Mouse (Mus musculus) heart, postnatal 0 days (tissue): ENCODE measurements around the gene Aftph. TPM values are rescaled to one million over a fixed set of nuclear protein-coding genes. Genes with fewer than 3 reads are reported as not detected.
"Not testable (repeated sequence)": the region's sequence is repeated elsewhere in the genome, so short reads cannot be mapped to it uniquely, and the experiment has no call there.

ENCODE experiments used
- ATAC-seq: fragments of 200-750 bp; cut with Nextera tagmentation; 2 replicates; pipeline ENCODE4 v1.8.0; 2017; ENCODE audit warnings: low read depth, moderate number of reproducible peaks, moderate library complexity; ENCODE audit not compliant: insufficient read depth
- DNase-seq: peaks from one replicate; pipeline ENCODE4 v3.0.0-alpha.2; 2016; ENCODE audit warnings: low spot score
- H3K27ac ChIP-seq: fragments of 300-500 bp; sonication (generic); 2 replicates; pipeline ENCODE4 v1.5.1; 2014; ENCODE audit warnings: low read depth, mild to moderate bottlenecking
- H3K27me3 ChIP-seq: fragments of 300-500 bp; sonication (generic); 2 replicates; pipeline ENCODE4 v1.6.1; 2014; ENCODE audit warnings: low read length, mixed read lengths; ENCODE audit not compliant: control insufficient read depth, insufficient read depth
- H3K36me3 ChIP-seq: fragments of 300-500 bp; sonication (generic); replicated peaks from 2 replicates; pipeline ENCODE4 v1.6.1; 2014; ENCODE audit warnings: low read length, mixed read lengths; ENCODE audit not compliant: control insufficient read depth, insufficient read depth
- H3K4me1 ChIP-seq: fragments of 300-500 bp; sonication (generic); 2 replicates; pipeline ENCODE4 v1.6.1; 2014; ENCODE audit warnings: antibody characterized with exemption; ENCODE audit not compliant: control insufficient read depth, insufficient read depth
- H3K4me2 ChIP-seq: fragments of 300-500 bp; sonication (generic); 2 replicates; pipeline ENCODE4 v1.6.1; 2014; ENCODE audit warnings: low read depth, mild to moderate bottlenecking, low read length, moderate library complexity
- H3K4me3 ChIP-seq: fragments of 300-500 bp; sonication (generic); 2 replicates; pipeline ENCODE4 v1.5.1; 2014; ENCODE audit warnings: low read depth, low read length
- H3K9ac ChIP-seq: fragments of 300-500 bp; sonication (generic); replicated peaks from 2 replicates; pipeline ENCODE4 v1.6.1; 2014; ENCODE audit warnings: low read depth, low read length, mixed read lengths
- H3K9me3 ChIP-seq: fragments of 300-500 bp; sonication (generic); replicated peaks from 2 replicates; pipeline ENCODE4 v1.6.1; 2016; ENCODE audit warnings: low read length; ENCODE audit not compliant: control insufficient read depth
- CTCF ChIP-seq: IDR thresholded peaks from 2 replicates; pipeline ENCODE4 v1.5.1; 2016; ENCODE audit warnings: antibody characterized with exemption, control low read depth, low read depth
- EP300 ChIP-seq: IDR thresholded peaks from 2 replicates; pipeline ENCODE4 v1.6.1; 2016; ENCODE audit warnings: antibody characterized with exemption, low read depth
- WGBS: fragments of 180-500 bp; shearing (Covaris S2); extraction: QIAGEN DNeasy Blood & Tissue Kit; methylation state at CpG from one replicate; pipeline ENCODE4 v1.1.7; 2014; 5-methylcytosine and 5-hydroxymethylcytosine counted together
- polyA plus RNA-seq: library from polyadenylated mRNA; unstranded; fragments of >200 nt; fragmentation: Nextera tagmentation; extraction: Ambion mirVana; gene quantifications from 2 replicates; pipeline ENCODE4 v1.2.1, GENCODE M21; 2015
- total RNA-seq: library from RNA; depleted of rRNA; stranded (reverse); fragments of >200 nt; gene quantifications from 2 replicates; pipeline ENCODE4 v1.2.3, GENCODE M21; 2014; ENCODE audit warnings: low replicate concordance

The Aftph gene
- total and polyA plus RNA-seq, 2 experiments from 2014 or later: 7.8 to 21.7 TPM

DNA sequence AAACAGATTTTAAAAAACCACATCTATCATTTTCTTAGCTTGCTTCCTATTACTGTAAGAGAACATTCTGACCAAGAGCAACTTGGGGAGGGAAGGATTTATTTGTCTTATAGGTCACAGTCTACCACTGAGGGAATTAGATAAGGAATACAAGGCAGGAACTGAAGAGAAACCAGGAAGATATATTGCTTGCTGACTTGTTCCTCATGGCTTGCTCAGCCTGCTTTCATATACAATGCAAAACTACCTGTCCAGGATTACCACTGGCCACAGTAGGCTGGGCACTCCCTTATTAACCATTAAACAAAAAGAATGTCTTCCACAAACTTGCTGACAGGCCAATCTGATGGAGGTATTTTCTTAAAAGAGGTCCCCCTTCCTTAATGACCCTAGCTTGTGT lies 35.3 kb upstream of the Aftph start:
- H3K9me3 ChIP-seq: no peaks in the 10 kb centered on the region
- H3K4me3 ChIP-seq: no peak overlapping the region
- no peaks in the 10 kb centered on the region for H3K27me3 ChIP-seq
- ATAC-seq (no peak), DNase-seq (no peak)
- no peaks in the 10 kb centered on the region; the same call in 1 of the 2 replicates for H3K4me1 ChIP-seq
- no peak overlapping the region for H3K27ac ChIP-seq
- TF ChIP-seq EP300: no peak
- no peak for TF ChIP-seq CTCF
- H3K9ac ChIP-seq: no peak overlapping the region
- H3K36me3 ChIP-seq: no peaks in the 10 kb centered on the region
- H3K4me2 ChIP-seq: no peak overlapping the region

DNA sequence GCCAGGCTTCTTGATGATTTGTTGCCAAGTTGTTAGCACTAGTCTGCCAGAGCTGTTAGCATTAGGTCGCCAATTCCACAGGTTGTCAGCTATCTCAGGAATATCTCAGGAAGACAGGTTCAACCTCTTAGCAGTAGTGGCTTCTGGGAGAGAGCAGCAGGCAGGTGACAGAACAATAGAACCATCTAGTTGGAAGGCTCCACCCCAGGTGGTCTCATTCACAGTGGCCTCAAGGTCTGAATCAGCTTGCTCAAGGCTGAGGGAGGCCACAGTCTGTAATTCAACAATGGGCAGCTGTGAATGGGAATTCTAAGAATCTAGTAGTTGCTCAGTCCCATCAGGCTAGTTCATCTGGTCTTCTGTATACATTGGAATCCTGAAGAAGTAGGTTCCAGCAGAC lies 31.3 kb upstream of the Aftph start:
- no peaks in the 10 kb centered on the region for H3K4me1 ChIP-seq
- no peak for TF ChIP-seq CTCF
- TF ChIP-seq EP300: no peak
- 79% methylated on average over 1 of the region's 1 CpGs for WGBS
- H3K9me3 ChIP-seq: no peaks in the 10 kb centered on the region
- no peaks in the 10 kb centered on the region for H3K36me3 ChIP-seq
- H3K4me3 ChIP-seq: no peak overlapping the region
- no peak overlapping the region for H3K9ac ChIP-seq
- H3K27ac ChIP-seq: no peak overlapping the region
- H3K27me3 ChIP-seq: no peaks in the 10 kb centered on the region
- no peak for ATAC-seq
- DNase-seq: no peak
- H3K4me2 ChIP-seq: no peak overlapping the region

DNA sequence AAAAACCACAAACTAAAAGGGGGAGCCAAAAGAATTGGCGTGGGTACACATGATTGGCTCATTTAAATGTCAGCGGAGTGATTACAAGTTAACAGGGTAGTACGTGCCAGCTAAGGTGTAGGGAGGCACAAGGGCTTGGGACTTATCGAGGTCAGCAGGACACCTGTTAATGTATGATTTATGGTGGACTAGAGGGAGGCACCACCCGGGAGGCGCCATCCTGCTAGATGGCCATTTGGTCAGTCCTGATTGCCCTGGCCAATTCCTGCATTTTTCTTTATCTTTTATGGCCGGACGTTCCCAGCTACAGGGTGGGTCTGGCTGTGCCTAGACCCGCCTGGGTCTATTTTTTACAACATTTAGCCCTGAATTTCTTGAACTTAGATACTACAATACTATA lies 30.4 kb upstream of the Aftph start:
- ATAC-seq, DNase-seq, H3K9me3 ChIP-seq, H3K4me2 ChIP-seq, H3K36me3 ChIP-seq, H3K9ac ChIP-seq, H3K4me3 ChIP-seq, H3K27ac ChIP-seq, H3K27me3 ChIP-seq, H3K4me1 ChIP-seq: not testable (repeated sequence)
- WGBS: 63% methylated on average over 9 of the region's 9 CpGs

DNA sequence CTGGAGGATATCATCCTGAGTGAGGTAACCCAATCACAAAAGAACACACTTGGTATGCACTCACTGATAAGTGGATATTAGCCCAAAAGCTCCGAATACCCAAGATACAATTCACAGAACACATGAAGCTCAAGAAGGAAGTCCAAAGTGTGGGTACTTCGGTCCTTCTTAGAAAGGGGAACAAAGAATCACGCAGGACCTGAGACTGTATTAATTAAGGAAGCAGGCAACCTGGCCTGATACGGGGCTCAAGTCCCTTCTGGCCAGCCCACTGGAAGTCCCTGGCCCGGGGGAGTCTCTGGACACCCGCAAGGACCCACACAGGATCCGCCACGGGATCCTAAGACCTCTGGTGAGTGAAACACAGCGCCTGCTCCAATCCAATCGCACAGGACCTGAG lies 20.6 kb upstream of the Aftph start:
- H3K27ac ChIP-seq, H3K27me3 ChIP-seq, H3K4me2 ChIP-seq, H3K9me3 ChIP-seq, H3K36me3 ChIP-seq, ATAC-seq, DNase-seq, H3K9ac ChIP-seq, H3K4me3 ChIP-seq, H3K4me1 ChIP-seq: not testable (repeated sequence)
- WGBS: 86% methylated on average over 10 of the region's 10 CpGs

DNA sequence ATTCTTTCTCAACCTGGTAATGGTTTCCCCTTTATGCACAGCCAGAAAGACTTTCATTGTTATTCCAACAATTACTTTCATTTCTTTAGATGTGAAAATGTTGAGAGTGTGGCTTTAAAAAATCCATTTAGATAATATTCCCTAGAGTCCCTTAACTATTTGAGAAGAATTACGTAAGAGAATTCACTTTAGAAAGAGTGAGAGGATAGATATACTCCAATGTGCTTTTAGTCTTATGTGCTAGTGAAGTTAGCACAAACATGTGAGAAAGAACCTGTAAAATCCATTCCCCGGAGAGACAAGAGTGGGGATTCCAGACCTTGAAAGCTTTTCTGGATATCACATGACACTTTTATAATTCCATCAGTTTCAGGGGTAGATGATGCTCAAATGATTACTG lies 9.2 kb upstream of the Aftph start:
- no peak overlapping the region for H3K4me3 ChIP-seq
- H3K9ac ChIP-seq: no peak overlapping the region
- DNase-seq (no peak), ATAC-seq (no peak)
- no peak overlapping the region for H3K4me2 ChIP-seq
- H3K9me3 ChIP-seq: peaks cover 8% of the 10 kb centered on the region; the same call in 1 of the 2 replicates
- H3K27ac ChIP-seq: no peak overlapping the region
- no peaks in the 10 kb centered on the region for H3K36me3 ChIP-seq
- whole genome bisulfite sequencing: 63% methylated on average over 2 of the region's 2 CpGs
- H3K4me1 ChIP-seq: no peaks in the 10 kb centered on the region
- TF ChIP-seq EP300 (no peak), CTCF (no peak)
- no peaks in the 10 kb centered on the region for H3K27me3 ChIP-seq

DNA sequence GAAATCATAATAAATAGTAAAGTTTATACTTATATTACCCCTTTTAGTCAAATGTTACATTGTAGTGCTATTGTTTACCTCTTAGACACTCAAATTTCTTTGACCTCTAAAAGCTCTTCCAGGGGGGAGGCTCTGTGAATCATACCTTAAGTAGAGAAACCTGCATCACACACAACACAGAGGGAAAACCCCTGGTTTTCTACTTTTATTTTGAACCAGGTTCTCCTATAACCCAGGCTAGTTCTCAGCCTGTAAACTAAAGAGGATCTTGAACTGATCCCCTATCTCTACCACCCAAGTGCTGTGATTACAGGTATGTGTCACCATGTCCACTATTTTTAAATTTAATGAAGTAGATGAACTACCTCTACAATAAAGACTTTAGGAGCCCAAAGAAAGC lies 2.0 kb upstream of the Aftph start:
- Histone ChIP-seq H3K4me3 (no peak overlapping the region), H3K27me3 (no peaks in the 10 kb centered on the region), H3K9me3 (no peaks in the 10 kb centered on the region), H3K36me3 (no peaks in the 10 kb centered on the region), H3K4me1 (peaks cover 9% of the 10 kb centered on the region), H3K4me2 (no peak overlapping the region), H3K27ac (no peak overlapping the region), H3K9ac (no peak overlapping the region)
- DNase-seq (no peak), ATAC-seq (no peak)
- TF ChIP-seq CTCF: no peak
- TF ChIP-seq EP300: no peak
